Mouse (Mus musculus) heart, postnatal 0 days (tissue): ENCODE measurements around the gene Mtfr2. TPM values are rescaled to one million over a fixed set of nuclear protein-coding genes. Genes with fewer than 3 reads are reported as not detected.

ENCODE experiments used
- ATAC-seq: fragments of 200-750 bp; cut with Nextera tagmentation; 2 replicates; pipeline ENCODE4 v1.8.0; 2017; ENCODE audit warnings: low read depth, moderate number of reproducible peaks, moderate library complexity; ENCODE audit not compliant: insufficient read depth
- DNase-seq: peaks from one replicate; pipeline ENCODE4 v3.0.0-alpha.2; 2016; ENCODE audit warnings: low spot score
- H3K27ac ChIP-seq: fragments of 300-500 bp; sonication (generic); 2 replicates; pipeline ENCODE4 v1.5.1; 2014; ENCODE audit warnings: low read depth, mild to moderate bottlenecking
- H3K27me3 ChIP-seq: fragments of 300-500 bp; sonication (generic); 2 replicates; pipeline ENCODE4 v1.6.1; 2014; ENCODE audit warnings: low read length, mixed read lengths; ENCODE audit not compliant: control insufficient read depth, insufficient read depth
- H3K36me3 ChIP-seq: fragments of 300-500 bp; sonication (generic); replicated peaks from 2 replicates; pipeline ENCODE4 v1.6.1; 2014; ENCODE audit warnings: low read length, mixed read lengths; ENCODE audit not compliant: control insufficient read depth, insufficient read depth
- H3K4me1 ChIP-seq: fragments of 300-500 bp; sonication (generic); 2 replicates; pipeline ENCODE4 v1.6.1; 2014; ENCODE audit warnings: antibody characterized with exemption; ENCODE audit not compliant: control insufficient read depth, insufficient read depth
- H3K4me2 ChIP-seq: fragments of 300-500 bp; sonication (generic); 2 replicates; pipeline ENCODE4 v1.6.1; 2014; ENCODE audit warnings: low read depth, mild to moderate bottlenecking, low read length, moderate library complexity
- H3K4me3 ChIP-seq: fragments of 300-500 bp; sonication (generic); 2 replicates; pipeline ENCODE4 v1.5.1; 2014; ENCODE audit warnings: low read depth, low read length
- H3K9ac ChIP-seq: fragments of 300-500 bp; sonication (generic); replicated peaks from 2 replicates; pipeline ENCODE4 v1.6.1; 2014; ENCODE audit warnings: low read depth, low read length, mixed read lengths
- H3K9me3 ChIP-seq: fragments of 300-500 bp; sonication (generic); replicated peaks from 2 replicates; pipeline ENCODE4 v1.6.1; 2016; ENCODE audit warnings: low read length; ENCODE audit not compliant: control insufficient read depth
- CTCF ChIP-seq: IDR thresholded peaks from 2 replicates; pipeline ENCODE4 v1.5.1; 2016; ENCODE audit warnings: antibody characterized with exemption, control low read depth, low read depth
- EP300 ChIP-seq: IDR thresholded peaks from 2 replicates; pipeline ENCODE4 v1.6.1; 2016; ENCODE audit warnings: antibody characterized with exemption, low read depth
- WGBS: fragments of 180-500 bp; shearing (Covaris S2); extraction: QIAGEN DNeasy Blood & Tissue Kit; methylation state at CpG from one replicate; pipeline ENCODE4 v1.1.7; 2014; 5-methylcytosine and 5-hydroxymethylcytosine counted together
- polyA plus RNA-seq: library from polyadenylated mRNA; unstranded; fragments of >200 nt; fragmentation: Nextera tagmentation; extraction: Ambion mirVana; gene quantifications from 2 replicates; pipeline ENCODE4 v1.2.1, GENCODE M21; 2015
- total RNA-seq: library from RNA; depleted of rRNA; stranded (reverse); fragments of >200 nt; gene quantifications from 2 replicates; pipeline ENCODE4 v1.2.3, GENCODE M21; 2014; ENCODE audit warnings: low replicate concordance; rRNA removed

The Mtfr2 gene
- 0.15 and 3.7 TPM in 2 replicates for total RNA-seq
- polyA plus RNA-seq: 0.63 and 0.64 TPM in 2 replicates

GRCm38 (mm10) chr10:20347285-20348214, at the start of gene Mtfr2:
Gene Mtfr2, plus strand, starts transcription at chr10:20347770.
- Histone ChIP-seq H3K27me3 (no peaks in the 10 kb centered on the region), H3K27ac (peak within 1 kb of the TSS; percentile 23), H3K36me3 (peaks cover 37% of the 10 kb centered on the region), H3K4me2 (peak within 1 kb of the TSS; percentile 76), H3K9me3 (no peaks in the 10 kb centered on the region), H3K9ac (0 out of 2 replicates have a peak within 1 kb of the TSS, but pooled peaks have one; percentile 9), H3K4me3 (peak within 1 kb of the TSS; percentile 61), H3K4me1 (0 out of 2 replicates have a peak, but pooled peaks cover 6% of the 10 kb centered on the region)
- ATAC-seq: peak; percentile 96
- 2% methylated on average over 58 of the region's 58 CpGs for WGBS
- peak; percentile 97 for DNase-seq
- no peak for TF ChIP-seq EP300
- TF ChIP-seq CTCF: no peak

DNA sequence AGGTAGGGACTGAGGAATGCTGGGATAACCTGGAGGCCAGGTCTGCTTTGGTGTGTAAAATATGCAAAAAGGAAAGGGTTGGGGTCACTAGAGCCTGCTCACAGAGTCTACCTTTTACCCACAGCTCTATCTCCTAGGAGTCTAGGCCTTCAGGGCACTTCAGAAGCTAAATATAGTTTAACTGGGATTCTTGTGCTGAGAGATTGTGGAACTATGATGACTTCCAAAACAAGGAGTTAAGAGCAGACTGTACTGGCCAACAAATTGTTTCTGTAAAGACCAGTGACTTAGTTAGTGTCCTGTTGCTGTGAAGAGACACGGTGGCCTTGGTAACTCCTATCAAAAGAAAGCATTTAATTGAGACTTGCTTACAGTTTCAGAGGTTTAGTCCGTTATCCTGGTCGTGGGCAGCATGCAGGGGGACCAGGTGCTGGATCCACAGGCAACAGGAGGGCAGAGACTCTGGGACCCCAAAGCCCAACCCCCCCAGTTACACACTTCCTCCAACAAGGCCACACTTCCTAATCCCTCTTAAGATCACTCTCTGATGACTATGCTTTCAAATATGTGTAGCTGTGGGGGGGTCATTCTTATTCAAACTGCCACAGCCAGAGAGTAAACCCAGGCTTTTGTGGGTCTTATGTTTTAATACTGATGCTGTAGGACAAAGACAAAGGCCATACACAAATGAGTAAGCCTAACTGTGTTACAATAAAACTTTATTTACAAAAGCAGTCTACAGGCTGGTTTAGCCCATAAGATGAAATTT, 49.2 kb upstream of the Mtfr2 start:
- H3K4me2 ChIP-seq: 0 out of 2 replicates have a peak overlapping the region, but pooled peaks have one; percentile 10
- no peaks in the 10 kb centered on the region for H3K27me3 ChIP-seq
- peak; percentile 95 for ATAC-seq
- TF ChIP-seq CTCF (no peak), EP300 (no peak)
- H3K9ac ChIP-seq: no peak overlapping the region
- no peaks in the 10 kb centered on the region for H3K36me3 ChIP-seq
- DNase-seq: peak; percentile 87
- H3K27ac ChIP-seq: peak overlapping the region; percentile 94
- no peaks in the 10 kb centered on the region for H3K9me3 ChIP-seq
- H3K4me1 ChIP-seq: peaks cover 10% of the 10 kb centered on the region
- no peak overlapping the region for H3K4me3 ChIP-seq
- 30% methylated on average over 3 of the region's 3 CpGs for WGBS

DNA sequence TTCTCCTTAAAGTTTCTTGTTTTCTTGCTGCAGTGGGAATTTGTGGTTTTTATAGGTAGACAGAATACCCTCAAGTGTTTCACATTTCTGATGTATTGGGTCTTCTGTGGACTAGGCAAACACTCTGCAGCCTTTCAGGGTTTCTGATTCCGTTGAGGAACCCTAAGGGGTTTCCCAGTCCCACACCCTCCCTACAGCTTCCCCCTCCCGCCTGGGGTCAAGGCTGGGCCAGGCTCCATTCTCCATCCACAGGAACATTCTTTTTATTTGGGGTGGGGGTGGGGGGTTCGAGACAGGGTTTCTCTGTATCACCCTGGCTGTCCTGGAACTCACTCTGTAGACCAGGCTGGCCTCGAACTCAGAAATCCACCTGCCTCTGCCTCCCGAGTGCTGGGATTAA, 48.5 kb upstream of the Mtfr2 start:
- no peak for ATAC-seq
- H3K4me1 ChIP-seq: peaks cover 10% of the 10 kb centered on the region
- no peak for TF ChIP-seq CTCF
- TF ChIP-seq EP300: no peak
- H3K36me3 ChIP-seq: no peaks in the 10 kb centered on the region
- no peaks in the 10 kb centered on the region for H3K27me3 ChIP-seq
- H3K27ac ChIP-seq: peak overlapping the region; percentile 94
- 83% methylated on average over 5 of the region's 5 CpGs for WGBS
- H3K4me2 ChIP-seq: no peak overlapping the region
- no peaks in the 10 kb centered on the region for H3K9me3 ChIP-seq
- no peak overlapping the region for H3K9ac ChIP-seq
- no peak for DNase-seq
- H3K4me3 ChIP-seq: no peak overlapping the region

- ATAC-seq (no peak), DNase-seq (no peak)
- Histone ChIP-seq H3K36me3 (no peaks in the 10 kb centered on the region), H3K4me2 (peak overlapping the region; percentile 68), H3K9ac (peak overlapping the region; percentile 98), H3K9me3 (no peaks in the 10 kb centered on the region), H3K4me3 (peak overlapping the region; percentile 97), H3K27ac (peak overlapping the region; percentile 100), H3K4me1 (peaks cover 11% of the 10 kb centered on the region; the same call in 1 of the 2 replicates), H3K27me3 (no peaks in the 10 kb centered on the region)
- TF ChIP-seq EP300 (no peak), CTCF (no peak)
- 53% methylated on average over 11 of the region's 11 CpGs for WGBS
Measured at GRCm38 (mm10) chr10:20310969-20311769, 36.4 kb upstream of the Mtfr2 start.
